Mouse (Mus musculus) stomach, postnatal 0 days (tissue): Measurements from ENCODE around the gene Fstl1.

Experiments used
- CTCF ChIP-seq: IDR thresholded peaks from 2 replicates; pipeline ENCODE4 v1.5.1; 2016; ENCODE audit warnings: antibody characterized with exemption, low read depth, mild to moderate bottlenecking, moderate library complexity
- EP300 ChIP-seq: optimal IDR thresholded peaks from 2 replicates; pipeline ENCODE3; 2016; ENCODE audit warnings: antibody characterized with exemption

DNA sequence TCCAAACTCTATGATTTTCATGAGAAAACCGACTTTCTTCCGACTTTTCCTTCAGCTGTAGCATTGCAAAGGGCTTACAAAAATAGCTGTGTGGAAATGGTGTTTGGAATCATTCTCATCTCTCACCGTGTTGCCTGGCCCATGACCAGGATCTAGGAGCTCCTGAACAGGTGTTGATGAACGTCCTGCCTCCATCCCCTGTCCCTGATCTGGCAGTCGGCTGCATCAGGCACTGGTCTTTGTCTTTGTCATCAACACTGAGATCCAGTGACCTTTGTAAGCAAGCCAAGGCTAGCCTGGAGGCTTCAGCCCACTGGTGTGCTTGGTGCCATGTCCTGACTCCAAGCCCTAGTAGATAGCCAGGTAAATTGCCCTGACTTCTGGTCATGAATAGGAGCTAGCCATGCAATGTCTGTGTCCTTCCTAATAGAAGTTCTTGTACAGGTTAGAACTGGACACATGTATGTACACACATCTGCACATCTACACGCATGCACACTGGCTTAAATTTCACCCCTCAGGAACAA, 12.8 kb downstream of the Fstl1 start:
- TF ChIP-seq EP300 (no peak), CTCF (no peak)
